Mouse (Mus musculus) heart, adult 11 months (tissue): ENCODE results near the gene Engase.
A peak's percentile ranks its signal among the peaks of the same experiment; 100 is the strongest.

Source experiments
- DNase-seq: peaks from one replicate; pipeline ENCODE4 v3.0.0; 2022

Gene Engase

DNA sequence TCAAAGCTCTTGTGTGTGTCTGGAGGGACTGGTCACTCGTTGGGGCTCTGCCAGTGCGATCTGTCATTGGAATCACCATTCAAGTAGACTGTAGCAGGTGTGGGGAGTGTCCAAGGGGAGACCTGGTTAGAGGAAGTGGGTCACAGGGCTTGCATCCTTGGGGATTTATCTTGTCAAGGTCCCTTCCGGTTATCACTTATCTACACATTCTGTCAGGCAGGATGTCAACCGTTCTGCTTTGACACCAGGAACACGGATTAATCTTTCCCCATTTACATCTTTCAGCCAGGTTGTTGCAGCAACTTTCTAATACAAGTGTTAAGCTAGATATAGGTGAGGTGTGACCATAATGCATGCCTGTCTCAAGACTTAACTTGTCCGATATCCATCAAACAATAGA lies 20.8 kb upstream of the Engase start:
- no peak for DNase-seq

DNA sequence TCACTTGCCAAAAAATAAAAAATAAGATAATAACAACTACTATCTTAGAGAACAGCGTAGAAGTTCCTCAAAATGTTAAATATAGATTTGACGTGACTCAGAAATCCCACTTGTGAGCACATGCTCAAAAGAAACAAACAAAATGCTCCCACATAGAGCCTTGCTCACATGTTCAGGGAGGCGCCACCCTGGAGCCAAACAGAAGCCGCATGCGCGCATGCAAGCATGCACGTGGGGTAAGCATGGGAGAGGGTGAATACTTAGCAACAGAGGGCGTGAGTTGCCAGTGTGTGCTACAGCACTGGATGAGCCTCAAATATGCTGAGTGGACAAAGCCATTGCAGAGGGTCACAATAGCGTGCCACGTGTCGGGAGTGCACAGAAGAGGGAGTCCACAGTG lies 19.7 kb upstream of the Engase start:
- DNase-seq, result peak; percentile 99

DNA sequence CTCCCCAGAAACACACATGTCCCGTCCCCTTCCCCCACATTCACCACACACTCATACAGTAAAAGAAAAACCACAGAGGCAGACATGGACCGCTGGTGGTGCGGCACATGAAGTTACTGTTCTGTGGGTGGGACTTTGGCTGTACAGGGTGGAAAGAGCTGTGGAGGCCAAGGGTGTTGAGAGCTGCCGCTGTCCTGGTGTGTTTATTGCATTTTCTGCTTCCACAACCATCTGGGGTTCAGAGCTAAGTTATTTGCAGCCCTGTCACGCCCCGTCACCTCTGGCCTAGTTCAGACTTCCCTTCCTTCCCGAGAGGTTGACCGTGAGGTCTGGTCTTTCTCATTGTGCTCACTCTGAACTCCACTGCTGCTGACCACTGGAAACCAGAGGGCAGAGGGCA lies 17.6 kb upstream of the Engase start:
- DNase-seq, result peak; percentile 99

DNA sequence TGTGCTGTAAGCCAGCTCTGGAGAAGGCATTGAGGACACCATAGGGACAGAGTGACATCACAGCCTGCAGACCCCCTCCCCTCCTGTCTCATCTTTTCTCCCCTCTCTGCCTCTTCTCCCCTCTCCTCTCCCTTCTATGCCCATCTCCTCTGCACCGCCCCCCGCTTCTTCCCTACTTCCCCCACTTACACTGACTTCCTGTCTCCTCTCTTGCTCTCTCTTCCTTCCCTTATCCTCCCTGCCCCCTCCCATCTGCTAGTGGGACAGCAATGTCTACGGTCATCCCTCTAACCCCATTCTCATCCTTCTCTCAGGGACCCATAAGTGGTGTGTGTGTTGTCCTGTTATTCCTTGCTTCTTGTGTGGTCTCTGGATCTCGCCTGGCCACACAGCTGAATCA lies 17.1 kb upstream of the Engase start:
- DNase-seq, result peak; percentile 96

DNA sequence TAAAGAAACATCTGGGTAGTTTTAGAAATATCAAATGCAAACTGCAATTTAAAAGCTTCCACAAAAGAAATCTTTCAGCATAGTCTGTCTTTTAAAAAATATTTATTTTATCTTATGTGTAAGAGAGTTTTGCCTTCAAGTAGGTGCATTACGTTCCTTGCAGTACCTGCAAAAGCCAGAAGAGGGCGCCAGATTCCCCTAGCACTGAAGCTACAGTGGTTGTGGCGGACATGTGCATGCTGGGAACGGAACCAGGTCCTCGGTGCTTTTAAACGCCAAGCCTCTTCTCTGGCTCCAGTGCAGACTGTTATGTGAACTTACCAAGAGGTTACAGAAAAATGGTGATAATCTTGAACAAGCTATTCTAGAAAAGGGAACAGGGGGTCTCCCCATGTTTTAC lies 16.3 kb upstream of the Engase start:
- no peak for DNase-seq

DNA sequence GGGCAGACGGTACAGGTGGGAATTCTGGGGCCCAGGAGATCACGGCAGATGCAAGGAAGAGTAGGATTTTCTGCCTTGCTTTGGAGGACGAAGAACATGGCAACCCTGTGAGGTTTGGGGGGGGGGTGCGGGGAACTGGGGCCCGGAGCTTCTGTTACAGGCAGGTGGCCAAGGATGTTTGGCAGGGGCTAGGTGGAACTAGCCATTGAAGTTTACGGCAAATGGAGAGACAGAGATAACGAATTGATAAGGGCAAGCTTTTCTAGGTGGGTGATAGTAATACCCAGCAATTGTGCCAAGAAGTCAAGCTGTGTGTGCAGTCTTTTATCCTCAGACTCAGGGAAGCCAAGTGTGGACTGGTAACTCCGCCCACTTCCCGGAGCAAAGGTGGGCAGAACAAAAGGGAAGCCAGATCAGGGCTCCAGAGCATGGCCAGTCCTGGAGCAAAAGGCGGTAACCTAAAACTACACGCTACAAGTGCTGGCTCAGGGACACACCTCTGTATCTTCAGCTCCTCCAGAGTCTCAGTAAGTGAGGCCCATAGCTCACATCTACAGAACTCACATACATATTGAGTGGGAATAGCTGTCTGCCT lies 9.1 kb upstream of the Engase start:
- no peak for DNase-seq

DNA sequence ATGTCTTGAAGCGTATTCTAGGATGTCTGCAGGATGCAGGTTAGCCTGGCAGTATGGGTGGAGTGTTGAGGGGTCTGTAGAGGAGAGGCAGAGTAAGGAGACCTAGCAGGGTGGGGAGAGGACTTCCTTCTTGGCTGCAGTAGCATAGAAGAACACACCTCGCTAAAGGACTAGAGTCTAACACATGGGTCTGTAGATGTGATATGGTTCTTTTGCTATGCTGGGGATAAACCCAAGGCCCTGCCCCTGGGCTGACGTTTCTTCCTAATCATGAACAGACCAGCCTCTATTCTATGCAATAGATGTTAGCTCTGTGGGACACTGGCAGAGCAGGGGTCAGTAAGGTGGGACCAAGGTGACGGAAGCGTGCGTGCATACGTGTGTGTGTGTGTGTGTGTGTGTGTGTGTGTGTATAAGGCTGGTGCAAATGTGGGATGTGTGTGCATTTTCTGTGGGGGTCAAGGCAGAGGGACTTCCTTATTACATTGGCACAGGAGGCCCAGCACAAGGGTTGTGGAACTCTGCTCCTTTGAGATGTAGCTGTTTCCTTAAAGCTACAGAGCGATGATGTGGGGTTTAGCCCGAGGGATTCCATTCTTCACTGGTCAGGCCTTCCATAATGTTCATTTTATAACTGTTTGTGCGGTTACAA lies 7.0 kb upstream of the Engase start:
- no peak for DNase-seq

DNA sequence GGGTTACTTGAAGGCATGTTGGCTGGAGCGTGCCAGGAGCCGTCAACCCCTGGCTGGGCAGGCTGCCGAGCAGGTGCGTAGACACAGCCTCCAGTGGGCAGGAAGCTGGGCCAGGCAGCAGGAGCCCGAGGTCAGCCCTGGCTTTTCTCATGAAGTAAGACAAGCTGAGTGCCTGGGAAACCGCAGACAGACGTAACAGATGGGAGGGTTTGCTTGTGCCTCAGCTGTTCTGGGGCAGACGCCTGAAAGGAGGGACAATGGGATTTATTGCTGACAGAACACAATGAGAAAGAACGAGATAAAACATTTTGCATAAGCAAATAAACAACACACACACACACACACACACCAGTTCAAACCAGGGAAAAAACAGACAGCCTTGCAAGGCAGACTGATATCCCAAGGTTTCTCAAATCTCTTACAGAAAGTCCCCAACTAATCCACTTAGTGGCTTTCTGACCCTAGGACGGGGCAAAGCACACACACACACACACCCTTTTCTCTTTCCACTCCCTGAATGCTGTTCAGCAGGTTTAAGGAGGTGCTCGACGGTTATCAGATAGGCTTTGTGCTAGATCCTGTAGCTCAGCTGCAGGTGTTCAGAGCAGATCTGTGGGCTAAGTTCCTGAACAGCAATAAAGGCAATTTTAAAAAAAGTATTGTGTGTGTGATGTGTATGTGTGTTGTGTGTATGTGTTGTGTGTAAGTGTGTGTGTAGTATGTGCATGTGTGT lies 6.2 kb upstream of the Engase start:
- peak; percentile 93 for DNase-seq

DNA sequence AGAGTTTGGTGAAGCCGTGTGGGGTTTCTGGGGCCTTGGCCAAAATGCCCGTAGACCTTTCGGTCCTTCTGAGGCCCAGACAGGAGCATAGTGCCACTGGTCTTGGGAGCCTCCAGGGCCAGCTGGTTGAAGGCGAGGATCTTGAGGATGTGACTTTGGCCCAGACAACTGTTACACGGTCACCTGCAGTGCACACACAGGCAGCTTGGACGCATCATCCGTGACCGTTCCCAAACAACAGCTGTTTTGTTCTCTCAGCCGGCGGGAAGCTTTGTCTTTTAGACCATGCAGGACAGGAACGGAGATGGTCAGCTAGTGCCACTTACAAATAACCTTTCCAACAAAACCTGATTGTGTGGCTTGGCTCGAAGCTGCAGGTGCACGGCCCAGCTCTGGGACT lies 5.0 kb upstream of the Engase start:
- DNase-seq, result no peak

DNA sequence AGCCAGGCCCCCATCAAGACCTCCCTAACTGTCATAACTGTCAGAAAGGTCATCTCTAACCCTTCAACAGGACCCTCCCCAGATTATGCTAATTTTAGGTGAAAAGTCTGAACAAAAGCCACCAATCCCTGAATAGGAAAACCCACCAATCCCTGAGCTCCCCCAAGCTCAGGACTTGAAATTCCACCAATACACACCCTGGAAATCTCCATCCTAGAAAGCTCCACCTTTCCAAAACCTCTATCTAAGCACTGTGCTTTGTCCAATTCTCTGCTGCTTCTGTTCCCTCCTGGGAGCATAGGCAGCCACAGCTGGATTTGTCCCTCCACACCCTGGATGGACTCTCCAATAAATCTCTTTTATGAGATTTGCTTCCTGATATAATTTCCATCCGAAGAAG lies 3.5 kb upstream of the Engase start:
- no peak for DNase-seq

DNA sequence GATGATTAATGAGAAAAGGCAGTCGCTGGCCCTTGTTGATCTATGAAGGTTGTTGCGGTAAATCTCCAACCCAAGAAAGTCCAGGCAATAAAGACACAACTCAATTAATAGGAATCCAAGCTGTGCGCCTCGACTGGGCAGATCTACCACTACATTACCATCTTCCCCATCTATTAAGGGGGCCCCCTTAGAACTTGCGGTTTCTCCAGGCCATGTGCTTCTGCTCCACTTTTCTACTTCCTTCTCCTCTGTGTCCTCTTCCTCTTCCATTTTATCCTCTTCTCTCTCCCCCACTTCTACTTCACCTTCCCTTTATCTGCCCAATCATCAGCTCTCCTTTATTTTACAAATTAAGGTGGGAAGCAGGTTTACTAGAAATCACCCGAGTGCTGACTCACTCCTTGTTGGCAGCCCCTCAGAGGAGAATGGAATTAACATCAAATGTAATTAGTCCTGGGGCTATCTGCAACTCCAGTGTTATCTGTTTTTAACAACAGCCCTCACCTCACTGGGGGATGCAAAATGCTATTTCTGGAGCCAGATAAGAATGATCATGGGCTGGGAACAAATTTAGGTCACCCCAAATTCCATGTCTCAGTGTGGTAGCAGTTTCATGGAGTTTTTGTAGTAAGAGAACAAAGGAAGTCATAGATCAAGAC lies 2.7 kb upstream of the Engase start:
- no peak for DNase-seq

DNA sequence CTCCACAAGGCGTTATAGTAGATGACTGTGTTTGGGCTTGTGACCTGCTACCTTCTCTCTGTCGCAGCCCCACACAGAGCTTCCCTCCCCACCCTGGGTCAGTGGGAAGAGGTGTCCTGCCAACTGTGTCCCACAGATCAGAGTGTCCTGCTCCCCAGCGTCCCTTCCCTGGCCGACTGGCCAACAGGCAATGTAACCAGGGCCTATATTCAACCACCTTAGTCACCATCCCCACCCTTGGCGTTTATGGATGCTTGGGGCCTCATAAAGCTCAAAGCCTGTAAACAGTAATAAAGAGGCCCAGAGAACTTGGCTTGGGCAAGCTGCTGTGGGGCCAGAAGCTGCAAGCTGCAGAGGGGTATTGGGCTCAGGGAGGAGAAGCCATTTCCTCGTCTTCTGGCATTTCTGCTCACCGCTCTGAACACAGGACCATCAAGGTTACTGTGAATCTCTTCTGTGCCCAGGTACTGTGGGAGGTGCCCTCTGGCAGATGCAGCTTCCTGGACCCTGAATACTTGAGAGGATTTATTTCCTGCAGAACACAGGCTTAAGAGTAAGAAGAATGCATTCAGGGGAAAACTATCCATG lies 1.0 kb upstream of the Engase start:
- DNase-seq, result peak; percentile 90

DNA sequence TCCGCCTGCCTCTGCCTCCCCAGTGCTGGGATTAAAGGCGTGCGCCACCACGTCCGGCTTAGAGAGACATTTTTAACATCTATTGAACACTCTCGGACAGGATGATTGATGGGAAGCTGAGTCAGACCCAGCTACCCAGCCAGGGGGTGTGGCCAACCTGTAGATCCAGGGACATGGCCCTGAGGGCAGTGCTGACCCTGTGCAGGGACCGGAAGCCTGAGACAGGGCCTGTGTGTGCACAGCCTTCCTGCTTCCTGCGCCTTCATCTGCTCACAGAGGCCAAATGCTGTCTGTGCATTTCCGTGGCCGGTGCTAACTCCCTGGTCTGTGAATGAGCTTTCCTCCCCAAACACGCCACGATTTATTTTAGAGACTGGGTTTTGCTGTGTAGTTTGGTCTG lies 3.1 kb downstream of the Engase start:
- DNase-seq, result peak; percentile 97

DNA sequence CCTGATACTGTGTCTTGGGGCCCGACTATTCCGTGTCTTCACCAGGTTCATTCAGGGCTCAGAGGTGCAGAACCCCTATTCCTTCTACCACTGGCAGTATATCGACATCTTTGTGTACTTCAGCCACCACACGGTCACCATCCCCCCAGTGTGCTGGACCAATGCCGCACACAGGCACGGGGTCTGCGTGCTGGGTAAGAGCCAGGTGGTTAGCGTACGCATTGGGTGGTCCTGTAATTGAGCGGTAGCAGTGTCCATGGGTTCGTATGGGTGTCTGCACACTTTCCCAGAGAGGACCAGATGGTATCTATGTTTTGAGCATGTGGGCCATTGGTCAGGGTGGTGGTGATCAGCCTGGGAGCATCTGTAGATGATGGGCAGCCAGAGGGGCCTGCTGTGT lies 4.6 kb downstream of the Engase start:
- DNase-seq, result no peak

DNA sequence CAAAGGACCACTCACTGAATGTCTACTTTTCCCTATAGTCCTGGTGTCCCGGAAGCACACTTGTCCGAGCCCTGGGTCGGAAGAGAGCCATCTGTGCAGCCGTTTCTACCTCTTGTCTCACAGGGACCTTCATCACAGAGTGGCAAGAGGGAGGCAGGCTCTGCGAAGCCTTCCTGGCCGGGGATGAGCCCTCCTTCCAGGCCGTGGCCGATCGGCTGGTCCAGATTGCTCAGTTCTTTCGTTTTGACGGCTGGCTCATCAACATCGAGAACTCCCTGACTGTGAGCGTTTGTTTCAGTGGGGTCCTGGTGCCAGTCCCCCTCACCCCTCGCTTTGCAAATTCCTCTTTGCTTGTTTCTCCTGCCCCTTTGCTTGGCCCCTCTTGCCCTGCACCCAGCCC lies 5.1 kb downstream of the Engase start:
- no peak for DNase-seq

DNA sequence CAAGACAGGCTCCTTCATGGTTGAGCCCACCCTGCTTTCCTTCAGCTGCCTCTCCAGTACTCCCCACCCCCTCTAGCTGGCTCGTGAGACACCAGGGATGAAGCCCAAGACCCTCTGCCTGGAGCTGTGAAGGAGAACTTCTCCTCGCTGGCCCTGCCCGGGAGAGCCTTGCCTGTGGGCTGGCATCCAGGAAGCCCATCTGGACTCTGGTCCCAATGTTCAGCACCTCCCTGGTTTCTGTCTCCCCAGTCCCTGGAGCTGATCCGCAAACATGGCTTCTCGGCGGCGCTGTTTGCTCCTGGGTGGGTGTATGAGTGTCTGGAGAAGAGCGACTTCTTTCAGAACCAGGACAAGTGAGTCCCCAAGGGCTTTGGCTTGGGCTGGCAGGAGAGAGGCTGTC lies 7.5 kb downstream of the Engase start:
- DNase-seq, result no peak

DNA sequence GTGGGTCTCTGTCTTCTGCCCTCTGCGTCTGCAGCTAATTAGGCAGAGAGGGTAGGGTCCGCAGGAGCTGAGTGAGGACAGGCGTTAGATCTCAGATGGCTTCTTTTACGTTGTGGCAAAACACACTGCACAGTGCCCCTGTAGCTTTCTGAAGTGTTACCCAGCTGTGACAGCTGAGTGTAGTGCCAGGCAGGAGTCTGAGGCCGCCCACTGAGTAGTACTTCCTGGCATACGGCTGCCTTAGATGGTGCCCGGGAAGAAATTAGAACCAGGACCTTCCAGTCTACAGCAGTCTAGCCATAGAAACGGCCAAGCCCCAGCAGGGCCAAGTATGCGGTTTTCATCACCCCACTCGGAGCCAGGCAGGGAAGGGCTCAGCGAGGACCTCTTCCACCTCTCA lies 8.7 kb downstream of the Engase start:
- no peak for DNase-seq

DNA sequence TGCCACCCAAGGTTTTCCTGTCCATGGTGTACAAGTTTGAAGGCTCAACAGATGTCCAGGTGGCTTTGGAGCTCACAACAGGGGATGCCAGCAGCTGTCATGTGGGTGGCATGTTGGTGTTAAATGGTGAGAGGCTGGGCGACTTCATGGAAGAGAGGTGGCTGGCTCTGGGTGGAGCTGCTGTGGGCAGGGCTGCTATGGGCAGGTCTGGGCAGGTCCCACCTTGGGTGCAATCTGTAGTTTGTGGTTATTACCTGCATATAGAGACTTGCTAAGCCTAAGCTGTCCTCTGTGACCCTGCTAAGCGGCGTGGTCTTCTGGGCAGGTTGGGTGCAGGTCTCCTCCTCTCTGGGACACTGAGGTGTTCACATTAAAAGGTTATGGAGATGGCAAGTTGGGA lies 9.2 kb downstream of the Engase start:
- no peak for DNase-seq

DNA sequence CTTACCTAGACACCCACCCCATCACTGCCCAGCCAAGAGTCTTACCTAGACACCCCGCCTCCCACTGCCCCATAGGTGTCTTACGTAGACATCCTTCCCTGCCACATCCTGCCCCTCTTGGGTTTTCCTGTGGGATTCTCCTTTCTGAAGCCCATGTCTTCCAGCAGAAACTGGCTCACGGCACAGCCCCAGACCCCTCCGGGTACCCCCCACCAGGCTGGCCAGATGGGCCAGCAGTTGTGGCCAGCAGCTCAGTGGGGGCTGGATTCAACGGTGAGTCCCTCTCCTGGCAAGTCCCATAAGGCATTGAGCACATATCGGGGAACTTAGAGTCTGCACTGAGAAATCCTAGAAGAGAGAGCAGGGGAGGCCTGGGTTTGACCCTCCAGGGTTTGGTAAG lies 9.7 kb downstream of the Engase start:
- no peak for DNase-seq

DNA sequence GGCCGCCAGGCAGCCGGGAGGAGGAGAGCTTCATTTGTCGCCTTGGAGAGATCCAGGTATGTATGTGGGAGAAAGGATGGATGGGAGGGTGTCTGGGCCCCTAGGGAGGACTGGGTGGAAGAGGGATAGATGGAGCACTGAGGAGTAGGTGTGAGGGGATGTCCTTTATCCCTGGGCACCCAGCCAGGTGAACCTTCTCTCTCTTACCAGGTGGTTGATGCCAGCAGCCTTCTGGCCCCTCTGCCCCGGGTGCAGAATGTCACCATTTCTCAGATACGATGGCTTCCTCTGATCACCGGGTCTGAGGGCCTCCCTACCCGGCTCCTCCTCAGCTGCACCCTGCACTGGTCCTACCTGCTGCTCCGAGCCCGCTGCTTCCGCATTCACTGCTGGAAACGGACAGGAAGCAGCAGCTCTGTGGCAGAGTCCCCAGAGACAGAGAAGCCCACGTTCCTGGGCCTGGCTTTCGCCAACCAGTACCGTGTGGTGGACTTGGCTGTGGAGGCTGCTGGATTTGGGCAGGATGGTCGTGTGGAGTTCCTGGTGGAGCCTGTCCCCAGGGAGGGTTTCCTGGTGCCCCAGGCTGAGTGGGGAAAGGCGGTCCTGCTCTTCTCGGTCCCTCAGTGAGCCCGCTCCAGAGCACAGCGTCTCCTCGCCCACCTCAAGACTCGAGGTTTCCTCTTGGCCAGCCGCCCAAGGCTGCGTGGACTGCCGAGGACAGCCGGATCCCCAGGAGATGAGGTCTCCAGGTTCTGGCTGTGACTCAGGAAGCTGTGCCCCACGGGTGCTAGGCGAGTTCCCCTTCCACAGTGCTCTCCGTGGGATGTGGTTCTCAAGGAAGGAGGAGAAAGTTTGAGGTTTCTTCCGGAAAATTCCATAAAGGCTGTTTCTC lies 10.5 kb downstream of the Engase start:
- peak; percentile 95 for DNase-seq

DNA sequence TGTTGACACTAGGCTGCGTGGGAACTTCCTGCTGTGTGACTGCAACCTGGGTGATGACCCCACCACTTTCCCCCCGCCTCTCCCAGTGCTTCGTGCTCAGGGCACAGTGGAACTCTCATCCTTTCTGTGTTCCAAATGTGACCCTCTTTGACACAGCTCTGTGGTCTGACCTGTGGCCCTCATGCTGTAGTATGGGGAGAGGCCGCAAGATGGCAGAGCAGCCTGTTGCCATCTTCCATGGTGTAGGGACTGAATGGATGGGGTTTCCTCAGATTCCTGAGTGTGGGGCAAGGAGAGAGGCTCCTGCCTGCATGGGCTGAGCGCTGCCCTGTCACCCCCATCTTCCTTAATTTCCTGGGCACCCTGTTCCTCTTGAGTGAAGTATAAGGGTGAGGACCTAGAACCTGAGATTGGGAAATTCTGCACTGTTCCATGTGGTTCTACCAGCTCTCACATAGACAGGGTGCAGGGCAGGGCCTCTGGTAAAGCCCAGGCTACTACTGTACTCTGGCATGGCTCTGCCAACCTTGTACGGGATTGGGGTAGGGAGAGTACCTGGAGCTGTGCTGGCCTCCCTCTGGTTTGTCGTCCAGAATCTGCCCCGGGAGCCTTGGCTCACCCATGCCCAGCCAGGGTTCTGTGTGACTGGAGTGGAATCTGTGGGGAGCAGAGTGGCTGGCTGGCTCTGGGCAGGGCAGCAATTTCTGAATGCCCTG lies 11.7 kb downstream of the Engase start:
- peak; percentile 88 for DNase-seq

DNA sequence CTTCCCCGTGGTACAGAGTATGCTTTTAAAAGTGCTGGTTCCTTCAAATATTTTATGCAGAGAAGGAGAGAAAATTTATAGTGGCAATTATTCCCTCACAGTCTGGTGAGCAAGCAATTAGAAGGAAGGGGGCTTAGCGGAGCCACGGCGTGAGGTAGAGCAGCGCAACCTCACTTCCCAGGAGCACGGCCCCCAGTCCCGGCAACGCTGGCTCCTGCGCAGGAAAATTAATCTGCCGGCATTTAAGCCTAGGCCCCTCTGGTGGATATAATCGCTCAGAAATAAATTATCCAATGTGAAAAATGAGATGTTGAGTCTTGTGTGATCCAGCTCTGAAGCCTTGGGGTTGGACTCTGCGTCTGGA lies 12.3 kb downstream of the Engase start:
- no peak for DNase-seq
